ENCODE assay signal across 9 mouse cellular contexts in the genomic region with DNA sequence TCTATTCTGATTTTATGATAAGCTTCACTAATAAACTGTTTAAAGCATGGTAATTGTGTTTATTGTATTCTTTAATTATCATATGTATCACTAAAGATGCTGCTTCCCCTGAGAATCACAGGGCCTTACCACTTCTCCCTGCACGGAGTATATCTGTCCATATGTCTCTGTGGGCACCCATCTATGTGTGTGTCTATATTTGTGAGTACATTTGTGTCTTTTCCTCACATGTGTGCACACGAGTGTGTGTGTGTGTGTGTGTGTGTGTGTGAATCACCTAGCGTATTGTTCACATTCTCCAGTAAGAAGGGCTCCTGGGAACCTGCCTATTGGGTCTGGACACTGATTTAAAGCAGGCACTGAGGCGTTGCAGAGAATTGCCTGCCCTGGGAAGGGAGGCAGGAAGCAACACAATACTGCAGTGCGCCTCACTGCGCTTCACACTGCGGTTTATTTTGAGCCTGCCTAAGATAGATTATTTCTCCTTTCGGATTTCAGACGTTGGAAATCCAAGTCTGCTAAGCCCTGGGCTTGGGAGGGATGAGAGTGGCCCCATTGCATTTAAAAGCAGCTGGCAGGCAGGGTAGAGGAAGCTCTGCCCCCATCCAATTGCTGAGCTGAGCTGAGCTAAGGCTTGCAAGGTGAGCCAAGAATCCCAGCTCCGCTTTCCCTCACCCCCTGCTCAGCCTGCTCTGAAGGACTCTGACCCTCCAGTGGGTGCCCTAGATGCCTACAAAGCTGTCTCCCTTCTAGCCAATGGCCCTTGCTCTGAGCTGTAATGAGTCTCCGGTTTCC. TPM values are rescaled to one million over a fixed set of nuclear protein-coding genes. Genes with fewer than 3 reads are reported as not detected.
DNase-seq lines count a peak whose midpoint lies in the region; ATAC-seq lines count a peak whose summit lies in the region.
"Had no signal": no experiment of that assay in that cellular context is flagged by ENCODE, and none has a peak within 500 bp of the region (broad histone marks: within the 10 kb centered on the region; RNA-seq: fewer than 3 reads in every experiment).

No protein-coding gene starts in this region.

- ATAC-seq in neural tube, embryonic 12.5 days (ENCODE audit: low FRiP score, low read depth), result peak; percentile 67
- ATAC-seq in heart, embryonic 11.5 days (replicated peaks; ENCODE audit: insufficient number of reproducible peaks, low FRiP score, low TSS enrichment), result no peak

- H3K27me3 ChIP-seq in neural tube, embryonic 12.5 days (replicated peaks), result no peaks in the 10 kb centered on the region
- 0 out of 2 replicates have a peak, but pooled peaks cover 4% of the 10 kb centered on the region for H3K27me3 ChIP-seq in heart, embryonic 11.5 days (ENCODE audit: control insufficient read depth, insufficient read depth, low read length)

- DNase-seq in cerebellum, adult 18-20 months, result peak; percentile 56 to 66
- DNase-seq in frontal cortex, adult 2 months (ENCODE audit: extremely low spot score in 1 of 2, low spot score in 1 of 2), result peak; percentile 82 to 88
- DNase-seq in kidney, postnatal 25 days, result peak; percentile 45 to 81
- no peak for DNase-seq in thymus, postnatal 4 days
- DNase-seq in c-Kit-positive CD71-positive TER-119-positive erythroid progenitor cells, embryonic 14.5 days (ENCODE audit: low spot score), result no peak
- DNase-seq in lung, postnatal 14 days, result no peak

- H3K27ac ChIP-seq in neural tube, embryonic 12.5 days, result peak overlapping the region; percentile 75
- H3K27ac ChIP-seq in heart, embryonic 11.5 days (ENCODE audit: low read depth, low read length), result no peak overlapping the region
- H3K27ac ChIP-seq: limb, embryonic 13.5 days had no signal

- H3K36me3 ChIP-seq in neural tube, embryonic 12.5 days, result no peaks in the 10 kb centered on the region
- H3K36me3 ChIP-seq in heart, embryonic 11.5 days (ENCODE audit: control insufficient read depth, insufficient read depth, low read length), result no peaks in the 10 kb centered on the region
- H3K36me3 ChIP-seq: limb, embryonic 13.5 days had no signal

- 39% methylated on average over 11 of the region's 11 CpGs for WGBS in neural tube, embryonic 12.5 days
- 43% methylated on average over 11 of the region's 11 CpGs for WGBS in heart, embryonic 11.5 days (ENCODE audit: insufficient replicate concordance)

- H3K4me1 ChIP-seq in neural tube, embryonic 12.5 days, result peaks cover 12% of the 10 kb centered on the region; the same call in 1 of the 2 replicates
- H3K4me1 ChIP-seq in heart, embryonic 11.5 days (ENCODE audit: control insufficient read depth, insufficient read depth, low read length), result no peaks in the 10 kb centered on the region; the same call in 1 of the 2 replicates

- no peak overlapping the region for H3K4me2 ChIP-seq in neural tube, embryonic 12.5 days (replicated peaks)
- H3K4me2 ChIP-seq in heart, embryonic 11.5 days, result no peak overlapping the region
- H3K4me2 ChIP-seq: limb, embryonic 13.5 days had no signal

- 0 out of 2 replicates have a peak overlapping the region, but pooled peaks have one; percentile 5 for H3K9ac ChIP-seq in neural tube, embryonic 12.5 days
- H3K9ac ChIP-seq in heart, embryonic 11.5 days (ENCODE audit: low read depth, low read length), result no peak overlapping the region
- H3K9ac ChIP-seq: limb, embryonic 13.5 days had no signal

- H3K9me3 ChIP-seq in neural tube, embryonic 12.5 days, result no peaks in the 10 kb centered on the region
- H3K9me3 ChIP-seq in heart, embryonic 11.5 days (replicated peaks; ENCODE audit: control insufficient read depth, low read length), result no peaks in the 10 kb centered on the region
- H3K9me3 ChIP-seq: limb, embryonic 13.5 days had no signal

- no peak overlapping the region for H3K4me3 ChIP-seq in neural tube, embryonic 12.5 days
- H3K4me3 ChIP-seq in heart, embryonic 11.5 days (ENCODE audit: low read depth, low read length), result no peak overlapping the region
- H3K4me3 ChIP-seq: limb, embryonic 13.5 days had no signal

RNA-seq across cellular contexts. Expression of gene Bhlhe23, which starts 48.6 kb away (rescaled TPM):
- 0.04 and 0.08 TPM in 2 replicates for polyA plus RNA-seq in frontal cortex, adult 2 months (2012; rRNA removed)
- polyA plus RNA-seq in neural tube, embryonic 12.5 days (2016; fragmentation: Nextera tagmentation; extraction: Ambion mirVana), result 7.1 and 8.2 TPM in 2 replicates
- polyA plus RNA-seq in heart, embryonic 11.5 days (2014; fragmentation: Nextera tagmentation; extraction: Ambion mirVana), result not detected in 2 replicates

Comparison
In these comparisons a context has a peak if more than half of its experiments do, and no peak if none do; other contexts are left out.
1. DNase-seq: peak in cerebellum, adult 18-20 months (2 of 2), frontal cortex, adult 2 months (2 of 2) and kidney, postnatal 25 days (2 of 2); none in thymus, postnatal 4 days (single experiment), c-Kit-positive CD71-positive TER-119-positive erythroid progenitor cells, embryonic 14.5 days (single experiment) and lung, postnatal 14 days (single experiment).